Mouse (Mus musculus) right cerebral cortex, adult 2 months (tissue): ENCODE measurements around the gene Psg26.
"Not testable (repeated sequence)": the region's sequence is repeated elsewhere in the genome, so short reads cannot be mapped to it uniquely, and the experiment has no call there.

Experiments
- DNase-seq, 2 experiments: peaks; one replicate each; pipeline ENCODE4 v3.0.0; 2021 to 2022; ENCODE audit warnings: low spot score in 2 of 2

Gene Psg26

DNA sequence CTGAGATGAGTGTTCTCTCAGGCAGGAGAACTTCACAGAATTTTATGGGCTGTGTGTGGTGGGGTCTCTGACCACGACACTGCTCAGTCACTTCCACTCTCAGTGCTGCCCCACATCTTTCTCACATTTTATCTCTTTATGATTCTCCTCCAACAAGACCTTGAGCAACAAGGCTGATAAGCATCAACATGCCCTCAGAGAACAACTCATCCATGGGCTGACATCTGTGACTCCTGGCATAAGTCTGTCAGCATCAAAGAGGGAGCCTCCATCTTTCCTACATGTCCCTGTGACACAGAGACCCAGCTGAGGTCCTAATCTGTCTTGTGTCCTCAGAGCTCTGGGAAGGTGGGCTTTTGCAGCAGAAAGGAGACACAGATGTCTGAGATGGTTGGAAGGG, at the start of gene Psg26:
TSS of gene Psg26 (minus strand) at position 101 of the 400 bp plus-strand sequence.
- DNase-seq: no peak

DNA sequence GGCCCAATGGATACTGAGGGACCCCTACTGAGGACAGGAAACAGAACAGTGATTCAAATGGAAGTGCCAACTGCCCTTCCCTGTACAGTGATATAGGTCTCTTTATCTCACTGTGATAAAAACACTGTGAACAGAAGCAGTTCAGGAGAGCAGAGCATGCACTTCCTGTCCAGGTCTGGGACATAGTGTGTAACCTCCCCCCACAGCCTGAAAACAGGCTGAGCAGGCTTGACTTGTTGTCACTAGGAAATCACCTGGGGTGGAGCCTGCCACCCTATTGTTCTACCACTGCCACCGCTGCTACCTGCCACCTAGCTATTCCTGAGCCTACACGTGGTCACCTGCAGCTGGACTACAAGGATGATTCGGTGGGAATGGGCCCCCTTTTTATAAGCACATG, 49.4 kb upstream of the Psg26 start:
- no peak for DNase-seq

GRCm38 (mm10) chr7:18532169-18532568, 48.2 kb upstream of the Psg26 start, which contains the start of gene Psg25:
TSS of gene Psg25 (minus strand) at chr7:18532269.
- DNase-seq: no peak

DNA sequence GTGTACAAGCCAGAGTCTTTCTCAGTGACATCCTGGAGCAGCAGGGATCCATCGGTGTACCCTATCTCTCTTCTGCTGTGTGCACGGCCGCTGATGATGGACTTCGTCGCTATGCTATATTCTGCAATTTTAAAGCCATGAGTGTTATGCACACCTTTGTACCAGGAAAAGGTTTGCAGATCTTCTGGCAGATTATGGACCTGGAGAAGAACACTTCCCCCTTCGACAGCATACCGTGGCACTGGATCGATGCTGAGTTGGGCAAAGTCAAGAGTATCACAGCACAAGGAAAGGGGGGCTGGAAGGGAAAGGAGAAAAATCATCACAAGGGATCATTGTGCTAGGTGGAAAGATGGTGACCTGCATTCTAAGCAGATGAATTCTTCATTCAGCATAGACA, 40.7 kb upstream of the Psg26 start:
- DNase-seq: no peak

DNA sequence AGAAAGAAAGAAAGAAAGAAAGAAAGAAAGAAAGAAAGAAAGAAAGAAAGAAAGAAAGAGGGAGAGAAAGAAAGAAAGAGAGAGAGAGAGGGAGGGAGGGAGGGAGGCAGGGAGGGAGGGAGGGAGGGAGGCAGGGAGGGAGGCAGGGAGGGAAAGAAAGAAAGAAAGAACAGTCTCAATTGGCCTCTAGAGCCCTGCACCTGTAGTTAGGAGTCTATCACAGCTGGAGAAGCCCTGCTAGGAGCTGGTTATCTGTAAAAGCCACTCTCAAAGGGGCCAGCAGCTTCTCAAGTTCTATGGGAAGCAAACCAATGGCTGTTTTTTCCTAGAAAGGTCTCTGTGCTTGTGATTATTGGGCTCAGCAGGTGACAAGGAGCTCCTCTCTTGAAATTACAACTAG, 28.9 kb upstream of the Psg26 start:
- not testable (repeated sequence) for DNase-seq

DNA sequence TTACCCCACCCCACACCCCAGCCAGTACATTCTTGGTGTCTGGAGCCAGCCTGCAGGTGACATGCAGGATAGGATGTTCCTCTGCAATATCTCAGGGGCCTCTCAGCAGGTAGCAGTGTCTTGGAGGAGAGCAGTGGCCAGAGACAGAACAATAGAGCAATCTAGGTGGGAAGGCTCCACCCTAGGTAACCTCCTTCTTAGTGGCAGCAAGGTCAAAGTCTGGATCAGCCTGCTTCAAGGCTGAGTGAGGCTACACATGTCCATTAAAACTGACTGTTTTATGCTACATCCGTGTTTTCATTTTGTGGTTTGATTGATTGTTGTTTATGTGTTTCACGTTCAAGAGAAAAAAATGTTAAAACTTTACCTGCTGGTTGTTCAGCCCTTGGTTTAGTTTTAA, 28.4 kb upstream of the Psg26 start:
- not testable (repeated sequence) for DNase-seq

- DNase-seq: no peak
Observed at GRCm38 (mm10) chr7:18511479-18511878, 27.5 kb upstream of the Psg26 start.

DNA sequence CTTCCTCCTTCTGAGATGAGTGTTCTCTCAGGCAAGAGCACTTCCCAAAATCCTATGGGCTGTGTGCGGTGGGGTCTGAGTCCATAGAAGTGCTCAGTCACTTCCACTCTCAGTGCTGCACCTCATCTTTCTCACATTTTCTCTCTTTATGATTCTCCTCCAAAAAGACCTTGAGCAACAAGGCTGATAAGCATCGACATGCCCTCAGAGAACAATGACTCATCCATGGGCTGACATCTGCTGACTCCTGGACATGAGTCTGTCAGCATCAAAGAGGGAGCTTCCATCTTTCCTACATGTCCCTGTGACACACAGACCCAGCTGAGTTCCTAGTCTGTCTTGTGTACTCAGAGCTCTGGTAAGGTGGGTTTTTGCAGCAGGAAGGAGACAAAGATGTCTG, 52.0 kb downstream of the Psg26 start, which contains the start of gene Psg28:
TSS of gene Psg28 (minus strand) at position 101 of the 400 bp plus-strand sequence.
- not testable (repeated sequence) for DNase-seq
